Mouse (Mus musculus): ENCODE measurements around the gene Tmem121b. TPM values are rescaled to one million over a fixed set of nuclear protein-coding genes. Genes with fewer than 3 reads are reported as not detected.
A peak's percentile ranks its signal among the peaks of the same experiment; 100 is the strongest.

The Tmem121b gene
- polyA plus RNA-seq, 1 experiment from 2014 or later, result 0.04 TPM

DNA sequence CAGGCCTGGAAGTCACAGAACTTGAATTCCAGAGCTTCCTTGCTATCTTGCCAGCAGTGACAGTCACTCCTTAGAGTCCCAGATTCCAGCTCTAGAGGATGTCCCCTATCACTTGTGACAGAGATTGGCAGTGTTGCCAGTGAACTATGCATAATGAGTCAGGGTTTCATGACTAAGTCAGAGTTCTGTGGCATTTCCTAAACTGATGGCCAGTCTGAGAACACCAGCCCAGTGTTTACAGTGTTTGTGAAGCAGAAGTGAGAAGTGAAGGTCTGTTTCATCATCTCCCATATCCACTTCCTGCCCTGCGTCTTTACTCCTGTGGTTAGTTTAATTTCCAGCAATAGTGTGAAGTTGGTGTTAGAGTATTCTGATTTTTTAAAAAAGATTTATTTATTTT is 22.9 kb downstream of the Tmem121b start:
- Histone ChIP-seq H3K4me1 (ENCODE audit: insufficient read depth, low read length) (peaks cover 3% of the 10 kb centered on the region; the same call in 1 of the 2 replicates), H3K27ac (ENCODE audit: low read length) (no peak overlapping the region), H3K9ac (replicated peaks; ENCODE audit: low read length) (no peak overlapping the region), H3K4me2 (replicated peaks; ENCODE audit: low read depth, low read length) (no peak overlapping the region), H3K9me3 (ENCODE audit: low read length) (no peaks in the 10 kb centered on the region), H3K36me3 (ENCODE audit: insufficient read depth, low read length) (no peaks in the 10 kb centered on the region), H3K27me3 (ENCODE audit: insufficient read depth, low read length) (0 out of 2 replicates have a peak, but pooled peaks cover under 1% of the 10 kb centered on the region), H3K4me3 (ENCODE audit: low read length) (no peak overlapping the region)
- no peak for ATAC-seq (ENCODE audit: low FRiP score, low TSS enrichment)
- WGBS, result 86% methylated on average over 1 of the region's 1 CpGs

DNA sequence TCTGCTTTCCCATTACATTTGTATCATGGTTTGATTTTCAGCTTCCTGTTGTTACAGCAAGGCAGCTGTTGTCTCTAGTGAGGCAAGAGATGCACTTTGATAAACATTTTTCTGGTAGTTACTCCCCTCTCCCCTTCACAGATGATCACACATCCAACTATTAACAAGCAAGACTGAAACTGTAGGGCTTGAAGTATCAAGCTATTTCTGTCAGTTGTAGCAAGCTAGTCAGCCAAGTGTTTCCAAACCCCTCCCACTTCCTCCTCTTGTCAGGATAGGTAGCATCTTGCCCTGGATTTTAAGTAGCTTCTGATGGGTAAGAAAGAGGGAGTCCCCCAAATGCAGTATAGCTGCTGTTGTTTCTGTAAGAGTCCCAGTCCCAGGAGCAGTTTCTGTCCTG is 23.8 kb downstream of the Tmem121b start:
- no peaks in the 10 kb centered on the region for H3K36me3 ChIP-seq (ENCODE audit: insufficient read depth, low read length)
- H3K27me3 ChIP-seq (ENCODE audit: insufficient read depth, low read length), result peaks cover 6% of the 10 kb centered on the region; the same call in 1 of the 2 replicates
- peaks cover 3% of the 10 kb centered on the region; the same call in 1 of the 2 replicates for H3K4me1 ChIP-seq (ENCODE audit: insufficient read depth, low read length)
- H3K9ac ChIP-seq (replicated peaks; ENCODE audit: low read length), result no peak overlapping the region
- H3K9me3 ChIP-seq (ENCODE audit: low read length), result no peaks in the 10 kb centered on the region
- H3K4me3 ChIP-seq (ENCODE audit: low read length), result no peak overlapping the region
- no peak overlapping the region for H3K27ac ChIP-seq (ENCODE audit: low read length)
- ATAC-seq (ENCODE audit: low FRiP score, low TSS enrichment), result no peak
- H3K4me2 ChIP-seq (replicated peaks; ENCODE audit: low read depth, low read length), result no peak overlapping the region

GRCm38 (mm10) chr6:120469268-120469667 is 24.3 kb downstream of the Tmem121b start:
- no peak overlapping the region for H3K9ac ChIP-seq (replicated peaks; ENCODE audit: low read length)
- H3K4me1 ChIP-seq (ENCODE audit: insufficient read depth, low read length), result peaks cover 3% of the 10 kb centered on the region; the same call in 1 of the 2 replicates
- no peaks in the 10 kb centered on the region for H3K36me3 ChIP-seq (ENCODE audit: insufficient read depth, low read length)
- ATAC-seq (ENCODE audit: low FRiP score, low TSS enrichment), result no peak
- H3K27me3 ChIP-seq (ENCODE audit: insufficient read depth, low read length), result peaks cover 10% of the 10 kb centered on the region
- WGBS, result 73% methylated on average over 3 of the region's 3 CpGs
- H3K9me3 ChIP-seq (ENCODE audit: low read length), result no peaks in the 10 kb centered on the region
- H3K4me3 ChIP-seq (ENCODE audit: low read length), result no peak overlapping the region
- no peak overlapping the region for H3K4me2 ChIP-seq (replicated peaks; ENCODE audit: low read depth, low read length)
- H3K27ac ChIP-seq (ENCODE audit: low read length), result no peak overlapping the region

DNA sequence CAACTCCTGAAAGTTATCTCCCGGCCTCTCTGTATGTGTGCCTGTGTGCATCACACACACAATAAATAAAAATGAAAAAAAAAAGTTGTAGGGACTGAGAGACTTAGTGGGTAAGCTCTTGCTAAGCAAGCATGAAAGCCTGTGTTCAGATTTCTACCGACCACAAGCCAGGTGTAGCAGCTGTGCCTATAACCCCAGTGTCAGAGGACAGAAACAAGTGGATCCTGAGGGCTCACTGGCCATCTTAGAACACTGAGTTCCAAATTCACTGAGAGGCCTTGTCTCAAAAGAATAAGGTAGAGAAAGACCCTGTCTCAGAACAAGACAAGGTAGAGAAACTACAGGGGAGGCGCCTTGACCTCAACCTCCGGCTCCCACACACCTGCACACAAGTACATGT is 25.3 kb downstream of the Tmem121b start:
- no peak for ATAC-seq (ENCODE audit: low FRiP score, low TSS enrichment)
- H3K9ac ChIP-seq (replicated peaks; ENCODE audit: low read length), result no peak overlapping the region
- H3K27me3 ChIP-seq (ENCODE audit: insufficient read depth, low read length), result peaks cover 20% of the 10 kb centered on the region
- peaks cover 13% of the 10 kb centered on the region for H3K4me1 ChIP-seq (ENCODE audit: insufficient read depth, low read length)
- no peaks in the 10 kb centered on the region for H3K36me3 ChIP-seq (ENCODE audit: insufficient read depth, low read length)
- H3K4me2 ChIP-seq (replicated peaks; ENCODE audit: low read depth, low read length), result no peak overlapping the region
- no peak overlapping the region for H3K27ac ChIP-seq (ENCODE audit: low read length)
- no peak overlapping the region for H3K4me3 ChIP-seq (ENCODE audit: low read length)
- WGBS, result 90% methylated on average over 4 of the region's 4 CpGs
- no peaks in the 10 kb centered on the region for H3K9me3 ChIP-seq (ENCODE audit: low read length)

DNA sequence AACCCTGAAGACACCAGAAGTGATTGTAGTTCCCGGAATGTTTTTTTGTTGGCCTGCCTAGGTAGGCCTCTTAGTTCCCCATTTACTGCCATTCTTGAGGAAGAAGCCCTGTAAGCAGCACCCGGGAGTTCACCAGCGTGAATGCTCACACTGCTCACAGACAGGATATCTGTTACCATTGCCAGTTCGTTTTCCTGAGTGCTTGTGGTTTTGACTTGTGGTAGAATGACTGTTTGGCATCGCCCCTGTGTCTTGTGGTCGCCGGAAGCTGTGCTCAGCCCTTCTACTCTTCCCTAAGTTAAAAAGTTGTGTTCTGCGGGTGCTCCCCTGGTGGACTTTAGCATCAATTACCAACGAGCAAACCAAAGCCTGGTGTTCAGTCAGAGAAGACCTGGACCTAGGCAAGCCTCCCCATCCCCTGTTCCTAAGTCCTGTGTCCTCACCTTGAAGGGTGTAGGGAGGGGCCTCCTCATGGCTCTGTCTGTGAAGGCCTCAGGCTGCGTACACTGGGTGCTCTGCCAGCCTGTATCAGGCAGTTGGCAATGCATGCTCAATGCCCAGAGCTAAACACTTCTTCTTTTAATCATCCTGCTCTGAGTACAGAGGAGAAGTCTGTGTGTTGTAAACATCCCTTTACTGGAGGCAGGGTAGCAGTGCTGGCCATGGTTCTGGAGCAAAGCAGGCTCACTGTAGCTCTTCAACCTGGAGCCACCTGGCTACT is 26.8 kb downstream of the Tmem121b start:
- 0 out of 2 replicates have a peak, but pooled peaks have one; percentile 19 for ATAC-seq (ENCODE audit: low FRiP score, low TSS enrichment)
- H3K27me3 ChIP-seq (ENCODE audit: insufficient read depth, low read length), result peaks cover 25% of the 10 kb centered on the region
- H3K36me3 ChIP-seq (ENCODE audit: insufficient read depth, low read length), result no peaks in the 10 kb centered on the region
- 75% methylated on average over 10 of the region's 10 CpGs for WGBS
- no peak overlapping the region for H3K27ac ChIP-seq (ENCODE audit: low read length)
- no peaks in the 10 kb centered on the region for H3K9me3 ChIP-seq (ENCODE audit: low read length)
- no peak overlapping the region for H3K4me2 ChIP-seq (replicated peaks; ENCODE audit: low read depth, low read length)
- H3K4me1 ChIP-seq (ENCODE audit: insufficient read depth, low read length), result peaks cover 13% of the 10 kb centered on the region
- H3K9ac ChIP-seq (replicated peaks; ENCODE audit: low read length), result no peak overlapping the region
- no peak overlapping the region for H3K4me3 ChIP-seq (ENCODE audit: low read length)

DNA sequence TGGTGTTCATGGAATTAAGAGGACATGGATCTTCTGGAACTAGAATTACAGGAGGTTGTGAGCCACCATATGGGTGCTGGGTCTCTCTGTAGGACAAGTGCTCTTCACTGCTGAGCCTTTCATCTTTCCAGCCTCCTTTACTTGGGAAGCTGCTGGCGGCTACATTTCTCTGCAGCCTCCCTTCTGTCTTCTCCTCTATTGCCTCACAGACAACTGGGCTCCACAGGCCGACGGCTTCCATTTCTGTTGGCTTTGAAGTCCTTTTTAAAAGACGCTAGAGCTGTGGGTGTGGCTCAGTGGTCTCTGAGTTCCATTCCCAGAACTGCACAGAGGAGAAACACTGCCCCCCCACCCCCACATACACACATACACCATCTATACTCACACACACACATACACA is 28.2 kb downstream of the Tmem121b start:
- no peak overlapping the region for H3K4me2 ChIP-seq (replicated peaks; ENCODE audit: low read depth, low read length)
- H3K36me3 ChIP-seq (ENCODE audit: insufficient read depth, low read length), result no peaks in the 10 kb centered on the region
- ATAC-seq (ENCODE audit: low FRiP score, low TSS enrichment), result no peak
- H3K27me3 ChIP-seq (ENCODE audit: insufficient read depth, low read length), result peaks cover 31% of the 10 kb centered on the region
- H3K4me3 ChIP-seq (ENCODE audit: low read length), result no peak overlapping the region
- H3K27ac ChIP-seq (ENCODE audit: low read length), result no peak overlapping the region
- H3K9me3 ChIP-seq (ENCODE audit: low read length), result no peaks in the 10 kb centered on the region
- H3K4me1 ChIP-seq (ENCODE audit: insufficient read depth, low read length), result peaks cover 13% of the 10 kb centered on the region
- 38% methylated on average over 4 of the region's 4 CpGs for WGBS
- no peak overlapping the region for H3K9ac ChIP-seq (replicated peaks; ENCODE audit: low read length)

- WGBS, result 46% methylated on average over 9 of the region's 9 CpGs
- no peaks in the 10 kb centered on the region for H3K36me3 ChIP-seq (ENCODE audit: insufficient read depth, low read length)
- ATAC-seq (ENCODE audit: low FRiP score, low TSS enrichment), result no peak
- no peaks in the 10 kb centered on the region for H3K9me3 ChIP-seq (ENCODE audit: low read length)
- H3K4me2 ChIP-seq (replicated peaks; ENCODE audit: low read depth, low read length), result peak overlapping the region; percentile 85
- no peak overlapping the region for H3K9ac ChIP-seq (replicated peaks; ENCODE audit: low read length)
- H3K27me3 ChIP-seq (ENCODE audit: insufficient read depth, low read length), result peaks cover 31% of the 10 kb centered on the region
- H3K4me3 ChIP-seq (ENCODE audit: low read length), result peak overlapping the region; percentile 64
- H3K27ac ChIP-seq (ENCODE audit: low read length), result no peak overlapping the region
- H3K4me1 ChIP-seq (ENCODE audit: insufficient read depth, low read length), result peaks cover 11% of the 10 kb centered on the region
Measured at GRCm38 (mm10) chr6:120464406-120464939, 29.1 kb downstream of the Tmem121b start.

DNA sequence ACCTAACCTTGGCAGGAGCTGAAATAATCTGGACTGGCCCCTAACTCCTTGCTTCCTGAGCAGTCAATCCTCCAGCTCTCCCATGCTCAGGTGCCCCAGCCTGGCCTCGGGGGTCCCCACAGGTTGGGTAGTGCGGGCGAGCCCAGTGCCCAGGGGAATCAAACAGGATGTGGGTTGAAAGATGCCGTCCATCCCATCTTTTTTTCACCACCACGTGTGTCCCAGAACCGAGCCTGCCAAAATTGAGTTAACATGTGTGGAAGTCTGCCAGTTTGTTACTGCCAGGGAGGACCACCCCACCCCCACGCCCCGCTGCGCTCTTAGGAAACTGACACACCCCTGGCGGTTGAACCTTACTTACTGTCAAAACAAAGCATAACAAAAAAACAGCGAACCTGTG is 29.7 kb downstream of the Tmem121b start:
- H3K4me3 ChIP-seq (ENCODE audit: low read length), result peak overlapping the region; percentile 64
- H3K4me2 ChIP-seq (replicated peaks; ENCODE audit: low read depth, low read length), result peak overlapping the region; percentile 85
- H3K27me3 ChIP-seq (ENCODE audit: insufficient read depth, low read length), result peaks cover 31% of the 10 kb centered on the region
- H3K27ac ChIP-seq (ENCODE audit: low read length), result no peak overlapping the region
- H3K9ac ChIP-seq (replicated peaks; ENCODE audit: low read length), result peak overlapping the region; percentile 68
- H3K9me3 ChIP-seq (ENCODE audit: low read length), result no peaks in the 10 kb centered on the region
- H3K4me1 ChIP-seq (ENCODE audit: insufficient read depth, low read length), result peaks cover 10% of the 10 kb centered on the region
- peak; percentile 46 for ATAC-seq (ENCODE audit: low FRiP score, low TSS enrichment)
- no peaks in the 10 kb centered on the region for H3K36me3 ChIP-seq (ENCODE audit: insufficient read depth, low read length)
- WGBS, result 2% methylated on average over 11 of the region's 11 CpGs

GRCm38 (mm10) chr6:120463086-120463871 is 30.3 kb downstream of the Tmem121b start, which contains the start of gene Il17ra:
TSS of gene Il17ra (plus strand) at chr6:120463247.
- peak; percentile 87 for ATAC-seq (ENCODE audit: low FRiP score, low TSS enrichment)
- H3K4me2 ChIP-seq (replicated peaks; ENCODE audit: low read depth, low read length), result peak within 1 kb of the TSS; percentile 85
- H3K27me3 ChIP-seq (ENCODE audit: insufficient read depth, low read length), result peaks cover 31% of the 10 kb centered on the region
- no peaks in the 10 kb centered on the region for H3K9me3 ChIP-seq (ENCODE audit: low read length)
- peak within 1 kb of the TSS; percentile 64 for H3K4me3 ChIP-seq (ENCODE audit: low read length)
- WGBS, result under 1% methylated on average over 78 of the region's 90 CpGs
- peaks cover 10% of the 10 kb centered on the region for H3K4me1 ChIP-seq (ENCODE audit: insufficient read depth, low read length)
- H3K27ac ChIP-seq (ENCODE audit: low read length), result no peak within 1 kb of the TSS
- peak within 1 kb of the TSS; percentile 68 for H3K9ac ChIP-seq (replicated peaks; ENCODE audit: low read length)
- no peaks in the 10 kb centered on the region for H3K36me3 ChIP-seq (ENCODE audit: insufficient read depth, low read length)
